Mouse (Mus musculus): ENCODE data around the gene Gm28036. TPM values are rescaled to one million over a fixed set of nuclear protein-coding genes. Genes with fewer than 3 reads are reported as not detected.

Gene Gm28036
- polyA plus RNA-seq, 1 experiment from 2014 or later: 20.1 TPM

DNA sequence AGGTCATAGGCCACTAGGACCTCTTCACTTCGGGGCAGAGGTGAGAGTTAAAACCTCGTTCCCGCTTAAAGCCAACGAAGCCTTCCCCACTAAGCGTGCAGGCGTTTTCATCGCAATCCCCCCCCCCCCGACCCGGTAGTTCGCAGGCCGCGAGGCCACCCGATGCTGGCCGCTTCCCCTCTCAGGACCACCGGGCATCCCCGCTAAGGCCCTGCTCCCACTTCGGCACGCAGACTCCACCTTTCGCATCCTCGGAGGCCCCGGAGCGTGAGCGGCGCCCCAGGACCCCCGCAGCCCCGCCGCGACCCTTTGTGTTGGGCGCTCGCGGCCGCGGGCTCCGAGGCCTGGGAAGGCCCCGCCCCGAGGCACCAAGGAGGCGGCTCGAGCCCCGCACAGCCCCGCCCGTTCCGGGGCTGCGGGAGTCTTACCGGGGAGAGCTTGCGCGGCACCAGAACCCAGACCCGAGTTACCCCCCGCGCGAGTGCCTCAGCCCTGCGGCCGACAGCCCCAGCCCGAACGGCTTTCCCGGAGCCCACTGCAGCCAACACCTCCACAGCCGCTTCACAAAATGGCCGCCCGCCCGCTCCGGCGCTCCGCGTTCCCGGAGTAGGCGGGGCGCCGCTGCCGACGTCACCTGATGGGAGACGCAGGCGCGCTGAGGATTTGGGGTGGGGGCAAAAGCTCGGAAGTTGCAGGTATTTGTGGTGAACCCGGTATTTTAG lies 15.4 kb downstream of the Gm28036 start, which contains the start of the genes Cpne1 and Rbm12:
TSS of gene Cpne1 (minus strand) at position 608 of the 722 bp plus-strand sequence.
TSS of gene Rbm12 (minus strand) at position 621 of the 722 bp plus-strand sequence.
- Histone ChIP-seq H3K9ac (replicated peaks; ENCODE audit: low read length) (peak within 1 kb of the TSS; percentile 98), H3K27me3 (ENCODE audit: control insufficient read depth, insufficient read depth, low read length) (no peaks in the 10 kb centered on the region), H3K4me1 (ENCODE audit: control insufficient read depth, insufficient read depth, low read length) (no peaks in the 10 kb centered on the region), H3K4me2 (ENCODE audit: low read depth, low read length) (peak within 1 kb of the TSS; percentile 47), H3K4me3 (ENCODE audit: low read depth, low read length) (peak within 1 kb of the TSS; percentile 89), H3K36me3 (replicated peaks; ENCODE audit: control insufficient read depth, insufficient read depth, low read depth, low read length) (no peaks in the 10 kb centered on the region), H3K27ac (replicated peaks; ENCODE audit: low read depth, low read length) (peak within 1 kb of the TSS; percentile 82), H3K9me3 (replicated peaks; ENCODE audit: control insufficient read depth, low read length) (no peaks in the 10 kb centered on the region)
- DNase-seq (ENCODE audit: low spot score) (peak; percentile 96), ATAC-seq (replicated peaks; ENCODE audit: insufficient number of reproducible peaks, low FRiP score, low TSS enrichment, low read depth) (peak; percentile 89)
- under 1% methylated on average over 73 of the region's 74 CpGs for WGBS

- H3K4me3 ChIP-seq (ENCODE audit: low read depth, low read length): peak overlapping the region; percentile 89
- DNase-seq (ENCODE audit: low spot score) (peak; percentile 61), ATAC-seq (replicated peaks; ENCODE audit: insufficient number of reproducible peaks, low FRiP score, low TSS enrichment, low read depth) (peak; percentile 80)
- H3K36me3 ChIP-seq (replicated peaks; ENCODE audit: control insufficient read depth, insufficient read depth, low read depth, low read length): no peaks in the 10 kb centered on the region
- H3K9me3 ChIP-seq (replicated peaks; ENCODE audit: control insufficient read depth, low read length): no peaks in the 10 kb centered on the region
- peak overlapping the region; percentile 82 for H3K27ac ChIP-seq (replicated peaks; ENCODE audit: low read depth, low read length)
- H3K4me1 ChIP-seq (ENCODE audit: control insufficient read depth, insufficient read depth, low read length): no peaks in the 10 kb centered on the region
- WGBS: 1% methylated on average over 16 of the region's 16 CpGs
- H3K4me2 ChIP-seq (ENCODE audit: low read depth, low read length): peak overlapping the region; percentile 47
- H3K9ac ChIP-seq (replicated peaks; ENCODE audit: low read length): peak overlapping the region; percentile 98
- no peaks in the 10 kb centered on the region for H3K27me3 ChIP-seq (ENCODE audit: control insufficient read depth, insufficient read depth, low read length)
Measured at GRCm38 (mm10) chr2:156110627-156111357, 16.1 kb downstream of the Gm28036 start.

DNA sequence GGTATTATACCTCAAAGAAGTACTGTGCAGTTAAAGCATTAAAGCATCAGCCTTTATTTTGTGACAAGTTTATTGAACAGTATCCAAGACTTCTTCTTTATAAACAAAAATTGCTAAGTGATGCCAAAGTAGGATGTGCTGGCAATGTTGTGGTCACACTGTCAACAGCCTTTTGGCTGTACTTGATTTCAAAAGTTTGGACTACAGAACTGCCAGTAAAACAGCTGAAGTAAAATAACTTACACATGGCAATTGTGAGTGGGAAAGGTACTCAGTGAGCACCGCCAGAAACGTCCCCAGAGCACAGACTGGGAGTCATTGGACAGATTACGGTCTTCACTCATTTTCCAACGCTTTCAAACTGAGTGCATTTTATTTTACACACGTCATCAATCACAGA lies 35.0 kb downstream of the Gm28036 start:
- Histone ChIP-seq H3K36me3 (replicated peaks; ENCODE audit: control insufficient read depth, insufficient read depth, low read depth, low read length) (peaks cover 3% of the 10 kb centered on the region), H3K27ac (replicated peaks; ENCODE audit: low read depth, low read length) (no peak overlapping the region), H3K27me3 (ENCODE audit: control insufficient read depth, insufficient read depth, low read length) (no peaks in the 10 kb centered on the region), H3K4me2 (ENCODE audit: low read depth, low read length) (no peak overlapping the region), H3K9ac (replicated peaks; ENCODE audit: low read length) (no peak overlapping the region), H3K4me1 (ENCODE audit: control insufficient read depth, insufficient read depth, low read length) (no peaks in the 10 kb centered on the region), H3K9me3 (replicated peaks; ENCODE audit: control insufficient read depth, low read length) (no peaks in the 10 kb centered on the region), H3K4me3 (ENCODE audit: low read depth, low read length) (no peak overlapping the region)
- no peak for ATAC-seq (replicated peaks; ENCODE audit: insufficient number of reproducible peaks, low FRiP score, low TSS enrichment, low read depth)
- WGBS: 87% methylated on average over 5 of the region's 5 CpGs
- no peak for DNase-seq (ENCODE audit: low spot score)

- ATAC-seq (replicated peaks; ENCODE audit: insufficient number of reproducible peaks, low FRiP score, low TSS enrichment, low read depth): no peak
- Histone ChIP-seq H3K4me3 (ENCODE audit: low read depth, low read length) (no peak overlapping the region), H3K27me3 (ENCODE audit: control insufficient read depth, insufficient read depth, low read length) (no peaks in the 10 kb centered on the region), H3K36me3 (replicated peaks; ENCODE audit: control insufficient read depth, insufficient read depth, low read depth, low read length) (no peaks in the 10 kb centered on the region), H3K4me2 (ENCODE audit: low read depth, low read length) (no peak overlapping the region), H3K4me1 (ENCODE audit: control insufficient read depth, insufficient read depth, low read length) (no peaks in the 10 kb centered on the region), H3K27ac (replicated peaks; ENCODE audit: low read depth, low read length) (no peak overlapping the region), H3K9me3 (replicated peaks; ENCODE audit: control insufficient read depth, low read length) (no peaks in the 10 kb centered on the region), H3K9ac (replicated peaks; ENCODE audit: low read length) (no peak overlapping the region)
- WGBS: 79% methylated on average over 1 of the region's 1 CpGs
- no peak for DNase-seq (ENCODE audit: low spot score)
Measured at GRCm38 (mm10) chr2:156089799-156090198, 37.1 kb downstream of the Gm28036 start.

DNA sequence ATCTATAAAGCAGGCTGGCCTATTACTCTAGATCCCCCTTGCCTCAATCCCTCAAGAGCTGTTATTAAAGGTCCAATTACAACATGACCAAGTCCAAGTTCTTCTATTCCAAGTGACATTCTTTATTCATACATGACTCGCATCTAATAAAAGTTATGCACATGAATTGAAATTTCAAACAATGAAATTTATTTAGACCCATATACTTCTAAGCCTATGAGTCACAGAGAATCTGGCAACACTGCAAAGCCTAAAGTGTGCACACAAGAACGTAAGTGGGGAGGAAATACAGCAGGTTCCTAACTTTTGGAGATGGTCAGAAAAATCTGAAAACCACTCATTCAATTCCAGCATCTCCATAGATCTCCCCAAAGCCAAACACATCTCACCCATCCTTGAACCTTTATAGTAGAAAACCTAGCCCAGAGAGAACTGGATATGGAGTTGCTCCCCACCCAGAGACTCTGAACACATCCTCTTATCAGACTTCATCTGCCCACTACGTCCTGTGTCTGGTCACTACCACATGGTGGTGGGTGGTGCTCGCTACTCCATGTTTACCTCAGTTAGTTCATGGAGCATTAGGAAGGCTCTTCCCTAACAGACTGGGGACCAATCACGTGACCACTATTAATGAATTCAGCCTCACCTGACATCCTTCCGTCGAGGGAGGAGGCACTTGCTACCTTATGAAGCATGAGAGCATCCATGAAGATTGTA lies 39.3 kb downstream of the Gm28036 start:
- Histone ChIP-seq H3K4me2 (ENCODE audit: low read depth, low read length) (no peak overlapping the region), H3K27ac (replicated peaks; ENCODE audit: low read depth, low read length) (no peak overlapping the region), H3K4me1 (ENCODE audit: control insufficient read depth, insufficient read depth, low read length) (no peaks in the 10 kb centered on the region), H3K36me3 (replicated peaks; ENCODE audit: control insufficient read depth, insufficient read depth, low read depth, low read length) (no peaks in the 10 kb centered on the region), H3K27me3 (ENCODE audit: control insufficient read depth, insufficient read depth, low read length) (no peaks in the 10 kb centered on the region), H3K4me3 (ENCODE audit: low read depth, low read length) (no peak overlapping the region), H3K9ac (replicated peaks; ENCODE audit: low read length) (no peak overlapping the region), H3K9me3 (replicated peaks; ENCODE audit: control insufficient read depth, low read length) (no peaks in the 10 kb centered on the region)
- WGBS: 88% methylated on average over 7 of the region's 7 CpGs
- DNase-seq (ENCODE audit: low spot score): no peak
- no peak for ATAC-seq (replicated peaks; ENCODE audit: insufficient number of reproducible peaks, low FRiP score, low TSS enrichment, low read depth)

- Histone ChIP-seq H3K27me3 (ENCODE audit: control insufficient read depth, insufficient read depth, low read length) (no peaks in the 10 kb centered on the region), H3K27ac (replicated peaks; ENCODE audit: low read depth, low read length) (no peak overlapping the region), H3K4me3 (ENCODE audit: low read depth, low read length) (no peak overlapping the region), H3K4me1 (ENCODE audit: control insufficient read depth, insufficient read depth, low read length) (no peaks in the 10 kb centered on the region), H3K4me2 (ENCODE audit: low read depth, low read length) (no peak overlapping the region), H3K36me3 (replicated peaks; ENCODE audit: control insufficient read depth, insufficient read depth, low read depth, low read length) (no peaks in the 10 kb centered on the region), H3K9ac (replicated peaks; ENCODE audit: low read length) (no peak overlapping the region), H3K9me3 (replicated peaks; ENCODE audit: control insufficient read depth, low read length) (no peaks in the 10 kb centered on the region)
- 91% methylated on average over 3 of the region's 3 CpGs for WGBS
- ATAC-seq (replicated peaks; ENCODE audit: insufficient number of reproducible peaks, low FRiP score, low TSS enrichment, low read depth) (no peak), DNase-seq (ENCODE audit: low spot score) (no peak)
Measured at GRCm38 (mm10) chr2:156084541-156084940, 42.4 kb downstream of the Gm28036 start.

DNA sequence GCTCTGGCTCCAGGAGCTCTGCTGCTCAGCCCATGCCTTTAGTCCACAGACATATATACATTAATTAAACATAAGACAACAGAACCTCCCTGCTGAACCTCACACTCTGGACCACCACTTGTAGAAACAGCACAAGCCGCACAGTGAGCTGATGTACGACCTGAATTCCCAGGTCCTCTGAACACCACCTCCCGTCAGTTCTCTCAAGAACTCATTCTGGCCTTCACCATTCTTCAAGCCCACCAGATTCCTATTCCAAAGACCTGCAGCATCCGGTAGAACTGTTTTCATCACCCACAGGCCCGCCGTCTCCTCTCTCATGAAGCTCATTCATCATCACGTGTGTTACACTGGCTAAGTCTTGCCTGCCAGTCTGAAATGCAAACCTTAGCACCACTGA lies 46.5 kb downstream of the Gm28036 start:
- no peak for DNase-seq (ENCODE audit: low spot score)
- 93% methylated on average over 7 of the region's 7 CpGs for WGBS

More for the DNA sequence above, 46.5 kb downstream of the Gm28036 start:
- H3K27me3 ChIP-seq (ENCODE audit: control insufficient read depth, insufficient read depth, low read length): no peaks in the 10 kb centered on the region
- H3K4me3 ChIP-seq (ENCODE audit: low read depth, low read length): no peak overlapping the region
- H3K9me3 ChIP-seq (replicated peaks; ENCODE audit: control insufficient read depth, low read length): no peaks in the 10 kb centered on the region
- no peak overlapping the region for H3K27ac ChIP-seq (replicated peaks; ENCODE audit: low read depth, low read length)
- no peak overlapping the region for H3K9ac ChIP-seq (replicated peaks; ENCODE audit: low read length)
- H3K4me1 ChIP-seq (ENCODE audit: control insufficient read depth, insufficient read depth, low read length): no peaks in the 10 kb centered on the region
- H3K36me3 ChIP-seq (replicated peaks; ENCODE audit: control insufficient read depth, insufficient read depth, low read depth, low read length): peaks cover 8% of the 10 kb centered on the region
- ATAC-seq (replicated peaks; ENCODE audit: insufficient number of reproducible peaks, low FRiP score, low TSS enrichment, low read depth): no peak
- no peak overlapping the region for H3K4me2 ChIP-seq (ENCODE audit: low read depth, low read length)

Measured in embryonic facial prominence, embryonic 11.5 days (tissue).